Mouse (Mus musculus): ENCODE results near the gene Vti1a.

DNA sequence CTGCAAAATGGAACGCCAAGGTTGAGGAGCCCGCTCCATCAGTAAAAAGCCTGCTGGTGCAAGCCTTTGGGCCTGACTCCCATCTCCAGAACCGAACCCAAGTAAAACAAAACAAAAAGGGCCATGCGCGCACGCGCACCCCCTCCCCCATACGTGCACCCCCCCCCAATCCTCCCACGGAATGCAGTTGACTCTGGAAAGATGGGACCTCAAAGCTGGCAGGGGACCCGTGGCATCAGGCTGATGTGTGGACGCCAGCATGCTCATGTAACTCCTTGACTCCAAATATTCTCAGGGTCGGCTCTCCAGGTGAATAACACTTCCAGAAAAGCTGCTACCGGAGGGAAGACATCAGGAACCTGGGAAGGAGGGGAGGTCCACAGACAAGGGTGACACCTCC lies 327.8 kb downstream of the Vti1a start:
- TF ChIP-seq CTCF (IDR thresholded peaks at IDR 0.05) (no peak), EP300 (IDR thresholded peaks at IDR 0.05) (no peak)

All from lung, postnatal 0 days (tissue).